Comparison of ENCODE assay signal across 17 mouse cellular contexts in genomic region chr4:127217048-127217447, GRCm38 (mm10). TPM values are rescaled to one million over a fixed set of nuclear protein-coding genes. Genes with fewer than 3 reads are reported as not detected.
DNase-seq lines count a peak whose midpoint lies in the region.
"Had no signal": no experiment of that assay in that cellular context is flagged by ENCODE, and none has a peak within 500 bp of the region (broad histone marks: within the 10 kb centered on the region; RNA-seq: fewer than 3 reads in every experiment).

No protein-coding gene starts in this region.

- intact Hi-C loops in heart, postnatal 14 days (cut with DNase I), result no loop called here

- DNase-seq in adrenal gland, postnatal 10 days, result peak; percentile 30
- DNase-seq in adrenal gland, adult 8-10 months, result no peak
- DNase-seq in 3T3-L1 (ENCODE audit: low read depth, low spot score), result peak; percentile 8
- peak; percentile 17 for DNase-seq in Muller cell, postnatal 12 days (ENCODE audit: inconsistent ontology term)
- peak; percentile 13 for DNase-seq in adrenal gland, postnatal 25 days
- no peak for DNase-seq in heart, postnatal 14 days
- no peak for DNase-seq in embryo, embryonic 9.5 days (ENCODE audit: extremely low spot score)
- DNase-seq: forebrain, postnatal 0 days; gastrocnemius, adult 2 months; gastrocnemius, postnatal 25 days; heart, adult 18-20 months; heart, postnatal 10 days; heart, postnatal 4 days; kidney, adult 18-20 months; kidney, adult 9 months had no signal

RNA-seq across cellular contexts. Expression of gene Smim12, which starts 26.5 kb away (rescaled TPM):
- 10 to 100 TPM; 36.6 to 38.3 TPM for total RNA-seq in adrenal gland, postnatal 10 days (2021)
- 10 to 100 TPM; 58.8 to 73.0 (median 67.6) TPM for total RNA-seq in adrenal gland, adult 8-10 months (2022)
- 48.8 and 55.9 TPM in 2 replicates for total RNA-seq in adrenal gland, postnatal 25 days (2021)
- 10 to 100 TPM; 43.1 to 43.5 TPM for total RNA-seq in heart, postnatal 14 days (2021)

RNA-seq across cellular contexts. Expression of gene Dlgap3, which starts 48.0 kb away (rescaled TPM):
- 1 to 10 TPM; 6.4 to 7.5 TPM for total RNA-seq in adrenal gland, postnatal 10 days (2021)
- 1 to 10 TPM; 3.3 to 7.0 (median 5.8) TPM for total RNA-seq in adrenal gland, adult 8-10 months (2022)
- total RNA-seq in adrenal gland, postnatal 25 days (2021), result 4.5 and 6.0 TPM in 2 replicates
- under 1 TPM; 0.26 to 0.29 TPM for total RNA-seq in heart, postnatal 14 days (2021)
- total RNA-seq: common myeloid progenitor, adult 5-6 weeks; gastrocnemius, adult 2 months; MEL had no signal

Comparison
In these comparisons a context has a peak if more than half of its experiments do, and no peak if none do; other contexts are left out.
1. DNase-seq: peak in adrenal gland, postnatal 10 days (single experiment), 3T3-L1 (single experiment), Muller cell, postnatal 12 days (single experiment) and adrenal gland, postnatal 25 days (single experiment); none in adrenal gland, adult 8-10 months (single experiment), heart, postnatal 14 days (0 of 2) and embryo, embryonic 9.5 days (single experiment).